Mouse (Mus musculus) erythroblast, adult 5-6 weeks (primary cell): ENCODE measurements around the gene Saal1. TPM values are rescaled to one million over a fixed set of nuclear protein-coding genes. Genes with fewer than 3 reads are reported as not detected.
"Not testable (repeated sequence)": the region's sequence is repeated elsewhere in the genome, so short reads cannot be mapped to it uniquely, and the experiment has no call there.

ENCODE experiments used
- ATAC-seq: replicated peaks from 2 replicates; pipeline ENCODE4 v1.8.0; 2016; ENCODE audit warnings: moderate number of reproducible peaks, mild to moderate bottlenecking, moderate TSS enrichment, inconsistent platforms; ENCODE audit not compliant: poor library complexity, low FRiP score, severe bottlenecking
- total RNA-seq, 2 experiments: library from RNA; stranded (forward) in 1 of 2; stranded (reverse) in 1 of 2; fragments of 150-400 nt in 1 of 2; fragments of 200-764, 138-1000 nt in 1 of 2; gene quantifications; 2 replicates each; pipeline versions ENCODE4 v1.2.3 to v1.2.4; 2015 to 2017; ENCODE audit warnings: low replicate concordance in 2 of 2

Saal1 gene
- total RNA-seq, 2 experiments from 2014 or later, result 0.38 to 3.3 TPM

DNA sequence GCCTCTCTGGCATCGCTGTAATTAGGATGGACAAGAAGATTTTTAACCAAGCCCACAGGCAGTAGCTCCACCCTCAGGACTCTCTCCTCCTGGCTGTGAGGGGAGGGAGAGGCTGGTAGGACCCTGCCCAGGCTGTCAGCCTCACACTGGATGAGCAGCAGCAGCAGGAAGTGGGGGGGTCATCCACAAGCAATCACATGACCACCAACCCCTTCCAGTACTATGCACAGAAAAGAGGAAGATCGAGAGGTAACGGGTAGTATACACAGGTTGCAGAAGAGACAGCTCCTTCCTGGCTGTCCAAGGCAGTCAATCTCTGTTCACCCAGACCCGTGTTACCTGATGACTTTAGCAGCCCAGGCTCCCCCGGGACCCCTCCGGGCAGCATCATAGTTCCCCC lies 1.8 kb upstream of the Saal1 start:
- ATAC-seq, result no peak

GRCm38 (mm10) chr7:46700521-46701025 lies 9.9 kb downstream of the Saal1 start:
- ATAC-seq, result no peak

- no peak for ATAC-seq
Observed at GRCm38 (mm10) chr7:46696754-46697153, 13.7 kb downstream of the Saal1 start.

GRCm38 (mm10) chr7:46686827-46687226 lies 23.7 kb downstream of the Saal1 start:
- no peak for ATAC-seq

DNA sequence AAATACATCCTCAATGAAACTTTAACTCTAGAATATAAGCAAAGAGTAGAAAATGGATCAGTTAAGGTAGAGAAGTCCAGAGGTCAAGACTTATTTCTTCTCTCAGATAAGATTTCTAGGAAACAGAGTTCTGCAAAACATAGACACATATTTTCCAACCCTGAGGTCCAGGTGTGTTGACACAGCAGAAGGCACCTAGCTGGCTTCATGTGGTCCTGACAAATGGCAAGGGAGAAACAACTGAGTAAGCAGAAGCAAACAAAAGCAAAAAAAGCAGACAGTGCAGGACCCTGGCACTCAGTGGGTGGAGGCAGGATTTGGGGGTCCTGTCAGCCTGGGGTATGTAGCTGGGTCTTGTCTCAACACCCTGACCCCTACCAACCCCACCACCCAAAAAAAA lies 29.7 kb downstream of the Saal1 start:
- ATAC-seq, result no peak

GRCm38 (mm10) chr7:46679044-46679443 lies 31.4 kb downstream of the Saal1 start:
- not testable (repeated sequence) for ATAC-seq

- no peak for ATAC-seq
Observed at GRCm38 (mm10) chr7:46678417-46678816, 32.1 kb downstream of the Saal1 start.

DNA sequence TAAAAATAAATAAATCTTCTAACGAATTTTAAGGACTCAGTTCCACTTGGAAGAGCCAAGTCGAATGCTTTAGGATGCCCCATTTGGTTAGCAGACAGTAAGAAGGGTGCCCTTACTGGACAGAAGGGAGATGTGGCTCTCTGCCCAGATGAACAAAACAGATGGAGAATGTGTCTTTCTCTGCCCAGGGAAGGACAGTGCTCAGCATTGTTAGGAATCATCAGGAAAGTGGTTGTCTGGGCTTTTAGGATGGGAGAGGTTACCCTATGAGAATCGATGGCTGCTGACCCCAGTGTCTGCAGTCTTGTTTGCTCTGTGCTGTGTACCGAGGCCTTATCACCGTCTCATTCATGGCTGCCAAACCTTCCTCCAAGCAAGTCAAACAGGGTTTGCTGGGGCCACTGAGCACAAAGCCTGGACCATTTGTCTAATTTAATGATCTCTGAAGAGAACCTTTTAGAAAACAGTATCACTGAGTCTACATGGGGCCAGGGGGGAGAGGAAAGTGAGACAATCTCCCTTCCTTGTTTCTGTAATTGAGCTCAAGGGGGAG lies 33.6 kb downstream of the Saal1 start:
- ATAC-seq, result no peak

- no peak for ATAC-seq
Observed at GRCm38 (mm10) chr7:46675886-46676285, 34.6 kb downstream of the Saal1 start.

DNA sequence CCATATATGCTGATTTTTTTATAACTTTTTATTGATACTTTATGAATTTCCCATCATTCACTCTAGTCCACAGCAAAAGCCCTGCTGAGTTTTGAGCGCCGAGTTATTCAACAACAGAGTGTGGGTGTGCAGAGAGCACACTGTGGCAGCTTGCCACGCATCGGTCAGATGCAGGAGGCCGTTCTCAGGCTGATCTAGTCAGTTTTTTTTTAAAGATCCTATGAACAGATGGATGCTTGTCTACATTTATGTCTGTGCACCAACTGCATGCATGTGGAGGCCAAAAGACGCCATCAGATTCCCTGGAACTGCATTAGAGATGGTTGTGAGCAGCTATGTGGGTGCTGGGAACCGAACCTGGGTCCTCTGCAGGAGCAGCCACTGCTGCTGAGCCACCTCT lies 35.4 kb downstream of the Saal1 start:
- ATAC-seq, result no peak

DNA sequence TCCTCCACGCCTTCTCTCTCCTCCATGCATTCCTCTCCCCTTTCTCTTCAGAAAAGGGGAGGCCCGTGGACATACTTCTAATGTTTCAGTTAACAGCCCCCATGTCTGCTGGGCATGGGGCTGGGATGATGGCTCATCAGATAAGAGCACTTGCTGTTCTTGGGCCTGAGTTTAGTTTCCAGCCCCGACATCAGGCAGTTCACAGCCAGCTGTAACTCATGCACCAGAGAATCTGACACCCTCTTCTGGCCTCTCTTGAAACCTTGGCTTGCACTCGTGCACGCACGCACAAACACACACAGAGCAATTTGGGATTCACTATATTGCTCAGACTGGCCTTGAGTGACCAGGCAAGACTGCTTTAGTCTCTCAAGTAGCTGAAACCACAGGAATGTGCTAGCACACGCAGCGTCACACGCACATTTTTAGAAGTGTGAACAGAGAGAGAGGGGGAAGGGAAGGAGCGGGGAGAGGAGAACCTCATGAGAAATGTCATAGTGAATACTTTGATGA lies 38.3 kb downstream of the Saal1 start, which contains the start of gene Tph1:
TSS of gene Tph1 (minus strand) at position 378 of the 513 bp plus-strand sequence.
- ATAC-seq, result no peak

GRCm38 (mm10) chr7:46667256-46667655 lies 43.2 kb downstream of the Saal1 start:
- ATAC-seq, result no peak

GRCm38 (mm10) chr7:46665236-46665635 lies 45.2 kb downstream of the Saal1 start:
- no peak for ATAC-seq

- no peak for ATAC-seq
Observed at GRCm38 (mm10) chr7:46661591-46662090, 48.8 kb downstream of the Saal1 start.

GRCm38 (mm10) chr7:46652279-46652678 lies 58.2 kb downstream of the Saal1 start:
- no peak for ATAC-seq

DNA sequence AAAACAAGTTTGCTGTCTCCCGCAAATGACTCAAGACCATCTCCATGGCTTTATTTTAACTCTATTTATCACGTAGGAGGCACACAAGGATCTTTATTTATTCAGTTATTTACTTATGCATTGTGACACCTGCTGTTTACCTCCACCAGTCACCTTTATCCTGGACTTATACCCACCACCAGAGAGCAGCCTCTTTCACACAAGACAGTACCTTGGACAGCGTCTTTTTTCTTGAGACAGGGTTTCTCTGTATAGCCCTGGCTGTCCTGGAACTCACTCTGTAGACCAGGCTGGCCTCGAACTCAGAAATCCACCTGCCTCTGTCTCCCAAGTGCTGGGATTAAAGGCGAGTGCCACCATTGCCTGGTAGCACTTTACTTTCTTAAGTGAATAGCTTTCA lies 60.2 kb downstream of the Saal1 start:
- ATAC-seq, result not testable (repeated sequence)

DNA sequence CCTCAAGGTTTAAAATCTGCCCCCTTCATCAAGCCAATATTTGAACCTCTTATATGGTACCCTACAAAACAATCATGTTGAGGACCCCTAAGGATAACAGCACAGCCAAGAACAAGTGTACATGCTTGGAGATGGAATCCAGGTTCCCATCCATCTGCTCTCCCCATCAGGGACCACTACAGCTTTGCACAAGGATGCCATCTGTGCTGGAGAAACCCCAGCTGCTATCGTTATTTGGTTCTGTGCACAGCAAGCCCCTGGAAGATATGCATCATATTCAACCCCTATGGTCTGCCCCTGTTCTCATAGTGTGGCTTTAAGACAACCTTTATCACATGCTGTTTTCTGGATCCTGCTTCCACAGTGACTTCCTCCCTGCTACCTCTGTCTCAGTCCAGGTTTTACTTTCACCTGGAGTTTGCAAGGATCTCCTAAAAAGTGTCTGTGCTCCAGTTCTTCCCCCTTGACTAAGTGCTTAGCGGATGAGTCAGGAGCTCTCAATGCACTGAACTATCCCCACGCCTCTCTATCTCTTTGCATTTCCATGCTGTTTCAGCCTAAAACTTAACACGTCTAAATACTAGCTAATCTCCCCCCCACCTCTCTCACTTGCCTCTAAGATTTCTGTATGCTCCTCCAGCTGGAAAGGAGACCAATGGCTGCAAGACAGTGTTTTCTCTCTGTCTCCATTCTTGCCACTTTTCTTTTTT lies 61.9 kb downstream of the Saal1 start:
- no peak for ATAC-seq

DNA sequence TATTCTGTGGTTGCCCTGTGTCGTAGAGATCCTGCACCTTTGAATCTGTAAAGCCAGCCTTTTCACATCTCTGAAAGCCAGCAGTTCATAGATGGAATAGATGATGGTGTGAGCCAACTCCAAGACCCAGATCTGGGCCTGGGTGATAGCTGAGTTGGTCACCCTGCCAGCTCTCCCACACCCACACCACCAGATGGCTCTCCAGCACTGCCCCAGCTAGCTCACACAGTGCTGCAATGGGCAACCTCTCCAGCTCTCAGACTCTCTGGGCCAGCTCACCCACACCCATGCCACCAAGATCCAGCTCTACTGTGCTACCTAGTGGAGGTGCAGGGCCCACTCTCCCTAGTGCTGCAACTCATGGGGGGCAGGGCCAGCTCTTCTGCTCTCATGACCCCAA lies 67.3 kb downstream of the Saal1 start:
- ATAC-seq, result no peak

- no peak for ATAC-seq
Observed at GRCm38 (mm10) chr7:46640062-46640461, 70.4 kb downstream of the Saal1 start.

DNA sequence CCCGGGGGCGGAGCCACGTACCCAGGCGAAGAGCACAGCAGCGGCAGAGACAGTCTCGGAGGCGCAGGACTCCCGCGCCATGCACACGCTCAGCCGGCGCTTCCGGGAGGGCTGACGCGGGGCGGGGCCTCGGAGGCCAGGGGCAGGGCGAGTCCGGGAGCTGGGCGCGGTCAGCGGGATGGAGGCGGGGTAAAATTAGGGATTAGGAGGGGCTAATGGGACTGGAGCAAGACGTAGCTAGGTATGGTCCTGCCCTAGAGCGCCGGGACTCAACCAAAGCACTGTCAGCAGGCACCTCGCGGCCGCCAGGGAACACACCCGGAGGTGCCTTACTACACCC lies 70.8 kb downstream of the Saal1 start, which contains the start of gene Sergef:
TSS of gene Sergef (minus strand) at position 116 of the 340 bp plus-strand sequence.
- peak; percentile 97 for ATAC-seq
